Mouse (Mus musculus) heart, postnatal 0 days (tissue): Measurements from ENCODE around the gene Grik1.

Experiments
- CTCF ChIP-seq: IDR thresholded peaks from 2 replicates; pipeline ENCODE4 v1.5.1; 2016; ENCODE audit warnings: antibody characterized with exemption, control low read depth, low read depth
- EP300 ChIP-seq: IDR thresholded peaks from 2 replicates; pipeline ENCODE4 v1.6.1; 2016; ENCODE audit warnings: antibody characterized with exemption, low read depth

DNA sequence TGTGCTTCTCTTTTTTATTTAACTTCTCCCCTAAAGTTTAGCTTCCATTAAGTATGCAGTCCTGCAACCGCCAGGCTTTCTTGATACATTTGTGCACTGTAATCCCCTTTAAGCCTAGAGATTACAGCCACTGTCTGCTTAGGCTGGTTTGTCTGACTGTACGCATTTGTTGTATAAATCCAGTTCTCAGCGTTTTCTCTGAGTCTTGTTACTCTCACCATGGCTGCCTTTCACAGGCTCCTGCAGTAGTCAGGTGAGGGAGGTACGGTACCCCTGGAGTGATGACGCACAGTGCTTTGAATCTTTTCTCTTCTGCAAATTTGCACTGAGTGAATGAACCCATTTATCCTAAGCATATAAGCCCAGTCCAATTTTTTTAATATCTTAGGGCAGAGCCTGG, 39.0 kb downstream of the Grik1 start:
- TF ChIP-seq CTCF (no peak), EP300 (no peak)
